Mouse (Mus musculus): ENCODE data around the gene Gm6588.
"Not testable (repeated sequence)": the region's sequence is repeated elsewhere in the genome, so short reads cannot be mapped to it uniquely, and the experiment has no call there.

Gene Gm6588

GRCm38 (mm10) chr5:112448747-112449440 lies at the start of gene Gm6588:
TSS of gene Gm6588 (plus strand) at chr5:112449426.
- peak in 1 of 2 experiments; percentile 15 for DNase-seq

GRCm38 (mm10) chr5:112402437-112402836 lies 46.8 kb upstream of the Gm6588 start:
- DNase-seq, result no peak

DNA sequence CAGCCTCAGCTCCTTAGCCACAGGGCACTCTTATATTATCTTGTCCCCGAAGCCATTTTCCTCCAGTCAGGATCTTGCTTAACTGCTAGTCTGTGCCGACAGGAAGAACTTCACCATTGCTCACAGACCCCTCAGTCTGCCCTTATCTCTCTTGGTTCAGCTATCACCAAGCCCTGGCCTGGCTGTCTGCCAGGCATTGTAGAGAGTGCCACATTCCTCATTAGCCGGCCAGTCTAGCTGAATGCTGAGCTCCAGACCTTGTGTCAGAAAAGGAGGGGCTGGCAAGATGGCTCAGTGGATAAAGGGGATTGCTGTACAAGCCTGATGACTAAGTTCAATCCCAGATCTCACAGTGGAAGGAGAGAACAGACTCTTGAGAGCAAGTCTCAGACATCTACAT lies 43.2 kb upstream of the Gm6588 start:
- no peak for DNase-seq

- DNase-seq, result no peak
Observed at GRCm38 (mm10) chr5:112409274-112409673, 40.0 kb upstream of the Gm6588 start.

DNA sequence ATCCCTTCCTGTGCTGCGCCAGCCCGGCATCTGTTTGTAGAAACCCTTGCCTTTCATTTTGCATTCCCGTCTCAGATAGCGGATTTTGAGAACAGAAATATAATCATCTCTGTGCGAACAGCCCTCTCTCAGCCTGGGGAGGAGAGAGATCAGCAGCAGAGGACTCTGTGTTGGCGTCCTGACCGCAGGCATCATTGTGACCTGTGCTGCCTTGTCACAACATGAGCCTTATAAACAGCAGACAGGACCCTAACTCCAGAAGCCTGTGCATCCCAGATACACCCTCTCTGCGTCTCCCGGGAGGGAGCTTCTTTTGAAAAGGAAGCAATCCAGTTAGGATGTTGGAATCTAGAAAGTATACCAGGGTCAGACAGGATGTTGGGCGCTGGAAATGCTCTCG lies 38.2 kb upstream of the Gm6588 start:
- DNase-seq, result no peak

- no peak for DNase-seq
Observed at GRCm38 (mm10) chr5:112411514-112412335, 37.5 kb upstream of the Gm6588 start.

DNA sequence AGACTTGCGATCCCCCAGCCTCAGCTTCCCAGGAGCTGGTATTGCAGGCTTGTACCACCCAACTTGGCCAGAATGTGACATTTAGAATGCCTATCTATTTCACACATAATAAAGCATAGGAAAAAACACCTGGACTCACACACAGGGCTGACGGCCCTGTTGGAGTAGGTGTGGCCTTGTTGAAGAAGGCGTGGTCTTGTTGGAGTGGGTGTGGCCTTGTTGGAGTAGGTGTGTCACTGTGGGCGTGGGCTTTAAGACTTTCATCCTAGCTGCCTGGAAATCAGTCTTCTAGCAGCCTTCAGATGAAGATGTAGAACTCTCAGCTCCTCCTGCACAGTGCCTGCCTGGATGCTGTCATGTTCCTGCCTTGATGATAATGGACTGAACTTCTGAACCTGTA lies 36.4 kb upstream of the Gm6588 start:
- not testable (repeated sequence) for DNase-seq

GRCm38 (mm10) chr5:112416673-112417072 lies 32.6 kb upstream of the Gm6588 start:
- DNase-seq, result no peak

- no peak for DNase-seq
Observed at GRCm38 (mm10) chr5:112418023-112418422, 31.2 kb upstream of the Gm6588 start.

DNA sequence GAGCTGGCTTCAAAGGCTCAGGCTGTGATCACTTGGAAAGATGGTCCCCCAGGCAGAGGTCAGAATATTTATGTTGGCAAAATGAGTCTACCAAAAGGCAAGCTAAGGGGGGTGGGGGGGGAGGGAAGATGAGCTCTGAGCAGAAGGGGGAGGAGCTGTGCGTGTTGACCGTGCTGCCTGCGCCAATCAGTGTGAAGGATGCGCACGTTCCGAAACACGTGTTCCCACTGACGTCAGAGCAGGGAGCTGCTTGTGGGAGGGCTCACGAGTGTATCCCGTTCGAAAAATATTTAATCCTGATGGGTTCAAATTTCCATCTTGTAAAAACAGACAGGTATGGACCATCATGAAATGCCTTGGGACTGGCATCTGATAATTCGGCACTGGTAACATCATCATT lies 29.7 kb upstream of the Gm6588 start:
- DNase-seq, result peak in 1 of 2 experiments; percentile 18

DNA sequence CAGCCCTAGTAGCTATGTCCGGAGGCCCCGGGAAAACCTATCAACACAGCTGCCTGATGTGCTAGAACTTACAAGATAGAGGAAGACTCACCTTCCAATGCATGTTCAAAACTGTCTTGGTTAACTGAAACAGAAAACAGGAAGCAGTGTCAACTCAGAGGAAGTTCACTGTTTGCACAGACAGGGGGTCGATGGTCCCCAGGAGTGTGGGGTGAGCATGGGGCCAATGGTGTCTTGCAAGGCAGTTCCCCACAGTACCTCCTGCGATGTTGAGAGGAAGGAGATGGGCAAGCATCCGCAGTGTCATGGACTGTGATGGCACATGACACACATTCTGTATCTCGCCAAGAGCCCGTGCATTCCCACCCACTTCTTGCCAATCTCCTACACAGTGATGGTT lies 22.6 kb upstream of the Gm6588 start:
- DNase-seq, result peak in 1 of 2 experiments; percentile 10

DNA sequence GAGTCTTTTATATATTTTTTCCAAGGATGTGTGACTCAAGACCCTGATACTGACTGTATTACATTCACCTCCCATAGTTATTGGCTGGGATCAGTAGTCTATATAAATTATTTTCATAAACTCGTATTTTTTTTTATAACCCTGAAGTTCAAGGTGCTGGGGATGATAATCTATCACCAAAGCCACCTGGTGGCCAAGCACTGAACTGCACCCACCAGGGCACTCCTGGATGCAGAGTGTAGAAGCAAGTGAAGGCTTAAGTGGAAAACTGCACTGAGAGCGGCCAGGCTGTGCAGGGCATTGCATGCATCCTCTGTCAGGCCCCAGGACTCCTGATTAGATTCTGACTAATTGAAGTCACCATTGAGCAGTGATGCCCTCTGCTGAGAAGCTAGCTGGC lies 21.9 kb upstream of the Gm6588 start:
- DNase-seq, result peak; percentile 49 to 69

DNA sequence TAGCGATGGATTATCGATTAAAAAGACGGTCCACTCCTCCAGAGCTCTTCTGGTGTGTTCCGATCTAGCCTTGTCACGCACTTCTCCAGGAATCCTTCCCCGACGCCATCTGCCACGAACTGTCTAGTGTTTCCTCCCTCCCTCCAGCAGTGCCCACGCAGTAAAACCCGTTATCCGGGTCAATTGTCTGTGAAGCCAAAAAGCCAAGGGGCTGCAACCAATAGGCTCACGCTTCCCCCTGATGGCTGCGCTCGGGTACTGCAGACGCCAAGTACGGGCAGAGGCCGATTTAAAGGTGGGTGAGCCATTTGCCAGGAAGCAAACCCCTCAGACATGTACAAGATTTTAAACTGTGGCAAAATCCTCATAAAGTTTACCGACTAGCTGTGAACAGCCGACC lies 20.3 kb upstream of the Gm6588 start:
- peak; percentile 60 to 75 for DNase-seq

GRCm38 (mm10) chr5:112431120-112431775 lies 18.0 kb upstream of the Gm6588 start:
- DNase-seq, result peak in 1 of 2 experiments; percentile 15

DNA sequence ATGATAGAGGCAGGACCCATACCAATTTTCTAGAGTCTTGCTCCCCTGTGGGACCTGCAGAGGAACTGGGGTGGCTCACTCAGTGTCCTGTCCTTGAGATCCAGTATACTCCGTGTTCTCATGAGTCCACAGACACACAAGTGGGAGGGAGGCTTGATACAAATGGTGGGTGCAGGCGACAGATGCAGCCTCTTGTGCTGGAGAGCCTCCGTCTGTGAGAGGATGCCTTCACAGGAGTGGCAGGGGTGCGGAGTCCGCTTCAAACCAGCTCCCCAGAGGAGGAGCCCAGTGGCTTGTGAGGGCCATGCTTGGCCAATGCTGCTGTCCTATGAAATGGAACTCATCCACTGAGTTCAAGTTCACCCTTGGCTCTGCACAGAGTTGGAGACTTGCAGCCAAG lies 17.2 kb upstream of the Gm6588 start:
- peak in 1 of 2 experiments; percentile 14 for DNase-seq

DNA sequence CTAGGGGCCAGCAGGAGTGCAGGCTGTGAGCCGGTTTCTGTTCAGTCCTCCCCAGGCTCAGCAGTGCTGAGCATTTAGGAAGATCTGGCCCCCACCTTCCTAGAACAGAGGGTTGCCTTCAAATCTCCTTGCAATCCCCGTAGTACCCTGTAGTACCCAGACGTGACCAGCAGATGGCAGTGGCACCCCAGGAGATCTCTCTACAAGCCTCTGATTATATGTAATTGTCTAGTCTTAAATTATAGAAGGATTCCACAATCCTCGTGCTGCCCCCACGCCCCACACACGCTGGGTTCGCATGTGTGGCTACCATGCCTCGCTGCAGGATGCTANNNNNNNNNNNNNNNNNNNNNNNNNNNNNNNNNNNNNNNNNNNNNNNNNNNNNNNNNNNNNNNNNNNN lies 16.2 kb upstream of the Gm6588 start:
- DNase-seq, result peak; percentile 60 to 77

DNA sequence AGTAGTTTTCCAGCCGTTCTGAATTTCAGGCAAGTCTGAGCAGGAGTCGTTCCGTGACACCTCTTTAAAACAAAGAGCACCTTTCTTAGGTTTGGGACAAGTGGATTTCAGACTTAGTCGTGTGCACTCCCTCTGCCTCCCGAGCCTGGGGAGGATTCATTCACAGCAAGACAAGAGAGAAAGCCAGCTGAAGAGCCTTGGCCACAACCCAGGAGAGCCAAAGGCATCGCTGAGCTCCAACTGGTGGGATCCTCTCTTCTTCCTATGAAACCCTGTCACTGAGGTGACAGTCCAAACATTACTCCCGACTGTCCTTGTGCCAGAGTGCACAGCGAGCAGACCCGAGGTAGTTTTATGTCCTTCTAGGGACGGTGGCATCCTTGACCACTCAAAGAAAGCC lies 10.7 kb upstream of the Gm6588 start:
- DNase-seq, result peak in 1 of 2 experiments; percentile 12

GRCm38 (mm10) chr5:112453088-112453487 lies 3.9 kb downstream of the Gm6588 start:
- DNase-seq, result peak; percentile 28 to 57

GRCm38 (mm10) chr5:112454966-112455555 lies 5.8 kb downstream of the Gm6588 start:
- peak in 1 of 2 experiments; percentile 16 for DNase-seq

DNA sequence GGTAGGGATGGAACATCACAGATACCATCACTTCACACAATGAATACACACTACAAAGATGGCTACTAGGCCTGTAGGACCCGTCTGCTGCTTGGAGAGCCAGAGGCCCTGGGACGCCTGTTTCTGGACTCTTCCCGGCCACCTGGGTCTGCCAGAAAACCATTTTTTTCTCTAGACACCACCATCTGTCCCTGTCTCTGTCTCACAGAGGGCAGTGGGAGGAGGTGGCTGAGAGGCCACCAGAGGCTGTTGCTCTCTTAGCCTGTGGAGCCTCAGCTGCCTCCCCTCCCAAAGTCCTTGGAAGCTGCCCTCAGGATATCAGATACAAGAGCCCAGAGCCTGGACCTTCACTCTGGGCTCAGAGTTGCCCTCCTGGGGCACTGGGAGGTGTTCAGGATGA lies 10.7 kb downstream of the Gm6588 start:
- DNase-seq, result no peak

GRCm38 (mm10) chr5:112466331-112466730 lies 17.1 kb downstream of the Gm6588 start:
- peak; percentile 20 to 47 for DNase-seq

DNA sequence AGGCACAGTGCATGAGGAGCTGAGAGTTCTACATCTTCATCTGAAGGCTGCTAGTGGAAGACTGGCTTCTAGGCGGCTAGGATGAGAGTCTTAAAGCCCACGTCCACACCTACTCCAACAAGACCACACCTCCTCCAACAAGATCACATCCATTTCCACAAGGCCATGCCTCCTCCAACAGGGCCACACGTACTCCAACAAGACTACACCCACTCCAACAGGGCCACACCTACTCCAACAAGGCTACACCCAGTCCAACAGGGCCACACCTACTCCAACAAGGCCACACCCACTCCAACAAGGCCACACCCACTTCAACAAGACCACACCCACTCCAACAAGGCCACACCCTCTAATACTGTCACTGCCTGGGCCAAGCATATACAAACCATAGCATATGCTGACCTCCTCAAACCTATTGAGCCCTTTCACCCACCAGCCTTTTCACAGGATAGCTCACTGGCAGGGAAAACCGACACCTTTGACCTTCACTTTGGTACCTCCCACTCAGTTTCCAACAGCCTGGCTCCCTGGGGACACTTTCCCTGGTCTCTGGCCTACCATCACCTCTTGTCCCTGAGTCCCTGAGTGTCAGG lies 19.9 kb downstream of the Gm6588 start:
- DNase-seq, result peak in 1 of 2 experiments; percentile 9

DNA sequence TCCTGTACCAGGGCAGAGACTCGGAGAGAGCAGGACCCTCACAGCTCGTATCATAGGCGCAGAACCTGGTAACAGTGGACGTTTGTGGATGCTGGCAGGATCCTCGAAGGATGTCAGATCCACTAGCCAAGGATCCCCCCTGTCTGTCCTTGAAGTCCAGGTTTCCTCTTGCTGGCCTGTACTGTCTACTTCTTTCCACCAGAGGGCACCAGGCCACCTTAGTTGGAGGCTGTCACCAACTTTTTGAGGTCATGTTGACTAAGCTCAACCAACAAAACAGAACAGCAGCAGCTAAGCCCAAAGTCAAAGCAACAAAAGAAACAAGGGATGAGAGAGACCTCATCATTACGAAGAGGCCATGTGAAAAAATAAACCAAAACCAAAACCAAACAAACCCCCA lies 20.9 kb downstream of the Gm6588 start:
- DNase-seq, result peak; percentile 49 to 65
